Mouse (Mus musculus): Measurements from ENCODE around the gene Padi1.

Padi1 gene

DNA sequence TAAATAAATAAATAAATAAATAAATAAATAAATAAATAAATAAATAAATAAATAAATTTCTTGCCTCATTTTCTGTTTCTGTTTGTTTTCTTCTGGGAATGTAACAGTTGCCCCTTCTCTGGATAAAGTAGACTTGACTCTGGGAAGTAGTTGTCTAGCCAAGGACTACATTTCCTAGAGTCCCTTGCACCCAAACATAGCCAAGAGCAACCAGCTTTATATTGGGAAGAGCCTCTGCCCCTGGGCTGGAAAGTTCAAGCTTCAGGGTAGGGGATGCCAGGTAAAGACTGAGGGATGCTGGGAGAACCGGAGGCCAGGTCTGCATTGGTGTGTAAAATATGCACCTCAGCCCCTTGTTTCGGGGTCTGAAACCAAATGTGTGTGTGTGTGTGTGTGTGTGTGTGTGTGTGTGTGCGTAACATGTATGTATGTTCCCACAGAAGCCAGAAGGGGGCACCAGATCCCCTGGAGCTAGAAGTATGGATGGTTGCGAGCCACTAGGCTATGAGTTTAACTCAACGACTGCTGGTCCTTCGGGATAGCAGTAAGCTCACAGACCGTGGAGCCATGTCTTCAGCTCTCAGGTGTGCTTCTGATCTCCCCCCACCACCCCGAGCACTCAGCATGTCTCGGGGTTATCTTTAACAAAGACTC is 61.2 kb downstream of the Padi1 start:
- DNase-seq (ENCODE audit: low read depth, low spot score), result no peak

DNA sequence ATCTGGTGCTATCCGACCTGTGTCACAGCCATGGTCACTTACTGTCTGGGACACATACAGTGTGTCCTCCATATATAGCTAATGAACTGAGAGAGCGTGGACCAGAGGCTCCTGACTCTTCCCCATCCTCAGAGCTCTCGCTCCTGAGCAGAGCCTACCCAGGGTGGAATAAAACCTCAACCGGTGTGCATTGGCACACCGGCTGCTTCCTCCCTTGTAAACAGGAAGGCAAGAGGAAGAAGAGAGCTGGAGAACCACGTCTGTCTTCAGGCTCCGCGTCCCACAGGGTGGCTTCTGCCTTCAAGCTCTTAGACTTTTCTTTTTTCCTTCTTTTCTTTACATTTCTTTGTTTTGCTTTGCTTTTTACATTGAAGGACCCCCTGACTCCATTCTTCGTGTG is 62.8 kb downstream of the Padi1 start:
- DNase-seq (ENCODE audit: low read depth, low spot score), result no peak

DNA sequence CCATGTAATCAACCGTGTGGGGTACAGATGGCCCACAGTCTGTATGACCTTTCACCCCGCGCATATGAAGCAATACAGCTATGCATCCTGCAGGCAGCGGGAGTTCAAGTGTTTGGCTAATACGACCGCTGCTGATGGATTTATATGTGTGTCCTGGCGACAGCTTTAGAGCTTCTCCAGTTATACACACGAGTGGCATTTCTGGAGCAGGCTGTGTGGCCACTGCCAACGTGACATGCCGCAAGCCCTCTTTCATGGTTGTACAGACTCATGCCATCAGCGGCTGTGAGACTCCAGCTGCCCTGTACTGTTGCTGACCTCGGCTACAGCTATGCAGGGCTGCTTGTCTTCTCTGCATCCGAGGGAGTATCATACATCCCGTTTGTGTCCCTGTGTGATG is 65.1 kb downstream of the Padi1 start:
- no peak for DNase-seq (ENCODE audit: low read depth, low spot score)

DNA sequence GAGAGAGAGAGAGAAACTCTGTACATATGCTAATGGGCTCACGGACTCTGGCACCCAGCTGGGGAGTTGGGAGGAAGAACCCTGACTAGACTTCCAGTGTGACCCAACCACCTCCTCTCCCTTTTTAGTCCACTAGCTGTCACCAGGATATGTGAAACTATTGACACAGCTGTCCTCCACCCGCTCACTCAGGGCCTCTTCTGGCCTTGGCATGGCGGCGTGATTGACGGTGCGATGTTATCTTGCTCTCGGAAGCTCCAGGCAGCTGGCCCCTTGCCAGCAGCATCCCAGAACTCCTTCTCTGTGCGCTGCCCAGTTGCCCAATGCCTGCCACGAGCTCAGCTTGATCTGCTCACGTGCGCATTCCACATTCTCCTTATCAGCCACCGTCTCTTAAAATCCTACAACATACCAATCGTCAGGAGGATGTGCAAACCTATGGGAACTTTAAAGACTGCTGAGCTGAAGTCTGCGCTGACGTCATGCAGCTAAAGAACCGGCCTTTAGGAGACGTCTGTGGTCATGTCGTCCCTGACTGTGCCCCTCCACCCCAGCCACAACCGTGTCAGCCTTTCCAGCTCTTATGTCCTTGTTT is 65.7 kb downstream of the Padi1 start:
- no peak for DNase-seq (ENCODE audit: low read depth, low spot score)

DNA sequence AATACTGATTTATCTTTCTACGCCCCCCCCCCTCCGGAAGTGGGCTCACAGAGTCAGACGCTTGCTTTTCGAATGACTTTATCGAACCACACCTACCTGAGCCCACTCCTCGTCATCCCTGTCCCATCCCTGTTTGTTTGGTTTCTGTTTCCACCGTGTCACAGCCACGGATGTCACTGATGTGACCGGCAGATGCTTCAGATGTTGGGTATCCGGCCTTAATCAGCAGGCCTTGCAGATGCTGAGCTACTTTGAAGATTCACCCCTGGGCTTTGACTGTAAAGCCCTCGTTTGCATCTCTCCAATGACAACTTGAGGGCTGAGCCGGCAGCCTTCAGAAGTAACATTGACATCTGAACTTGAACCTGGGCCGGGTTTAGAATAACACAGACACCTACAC is 69.0 kb downstream of the Padi1 start:
- no peak for DNase-seq (ENCODE audit: low read depth, low spot score)

DNA sequence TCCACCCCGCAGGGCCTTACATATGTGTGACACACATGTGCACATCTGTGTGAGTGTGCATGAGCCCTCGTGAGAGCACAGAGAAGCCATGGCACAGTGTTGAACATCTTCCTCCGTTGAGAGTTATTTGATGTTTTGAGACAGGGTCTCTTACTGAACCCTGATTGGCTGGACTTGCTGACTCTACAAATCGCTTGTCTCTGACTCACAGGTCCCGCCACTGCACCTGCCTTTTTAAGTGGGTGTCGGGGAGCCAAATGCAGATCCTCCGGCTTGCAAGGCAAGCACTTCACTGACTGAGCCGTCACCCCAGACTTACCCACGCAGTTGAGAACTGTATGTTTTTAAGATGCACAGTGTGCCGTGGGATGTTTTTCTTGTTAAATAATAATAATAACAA is 69.7 kb downstream of the Padi1 start:
- DNase-seq (ENCODE audit: low read depth, low spot score), result no peak

DNA sequence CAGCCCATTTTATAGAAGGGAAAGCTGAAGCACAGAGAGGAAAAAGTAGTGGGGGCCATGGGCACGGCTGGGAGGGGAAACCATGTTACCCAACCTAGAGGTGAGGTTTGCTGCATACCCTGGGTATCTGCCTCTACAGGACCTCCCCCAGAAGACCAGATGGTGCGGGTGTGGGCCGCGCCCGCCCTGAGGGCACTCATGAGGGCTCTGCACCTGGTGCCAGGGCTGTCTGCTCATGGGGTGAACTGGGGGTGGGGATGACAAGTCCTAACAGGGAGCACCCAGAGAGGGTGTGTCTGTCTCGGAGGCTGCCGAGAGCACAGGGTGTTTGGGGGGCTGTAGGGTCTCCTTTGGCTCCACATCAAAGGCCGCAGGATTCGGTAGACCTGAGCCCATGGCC is 70.7 kb downstream of the Padi1 start:
- DNase-seq (ENCODE audit: low read depth, low spot score), result no peak

DNA sequence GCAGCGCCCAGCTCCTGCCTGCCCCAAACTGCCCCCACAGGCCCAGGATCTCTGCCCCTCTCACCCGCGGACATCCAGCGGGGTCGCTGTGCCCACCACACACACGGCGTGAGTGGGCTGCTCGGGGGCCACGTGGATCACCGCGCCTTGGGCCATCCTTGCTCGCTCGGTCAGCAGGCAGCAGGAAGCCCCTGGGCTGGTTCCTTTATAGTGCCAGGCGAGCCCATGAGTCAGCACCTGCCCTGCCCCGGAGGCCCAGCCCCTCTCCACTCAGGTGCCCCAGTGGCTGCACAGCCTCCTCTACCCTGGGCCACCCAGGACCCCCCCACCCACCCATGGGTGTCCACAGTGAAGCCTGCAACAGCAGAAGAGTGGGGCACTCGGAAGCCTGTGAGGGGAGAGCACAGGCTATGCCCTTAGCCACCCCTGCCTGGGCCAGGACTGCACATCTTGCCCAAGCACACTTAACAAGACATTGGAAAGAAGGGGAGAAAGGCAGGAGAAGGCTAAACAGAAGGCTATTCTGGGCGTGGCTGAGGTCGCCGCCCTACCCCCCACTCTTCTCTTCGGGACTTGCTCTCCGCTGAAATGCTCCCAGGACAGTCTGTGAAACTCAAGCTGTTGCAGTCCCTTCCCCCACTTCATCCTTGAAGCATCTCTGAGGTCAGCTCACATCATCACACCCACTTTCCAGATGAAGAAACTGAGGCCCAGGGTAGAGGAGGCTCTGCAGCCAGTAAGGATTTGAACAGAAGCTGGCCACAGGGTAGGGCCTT is 71.4 kb downstream of the Padi1 start, which contains the start of gene Padi4:
Gene Padi4, minus strand, starts transcription at position 212 of the 776 bp plus-strand sequence.
- DNase-seq (ENCODE audit: low read depth, low spot score), result no peak

DNA sequence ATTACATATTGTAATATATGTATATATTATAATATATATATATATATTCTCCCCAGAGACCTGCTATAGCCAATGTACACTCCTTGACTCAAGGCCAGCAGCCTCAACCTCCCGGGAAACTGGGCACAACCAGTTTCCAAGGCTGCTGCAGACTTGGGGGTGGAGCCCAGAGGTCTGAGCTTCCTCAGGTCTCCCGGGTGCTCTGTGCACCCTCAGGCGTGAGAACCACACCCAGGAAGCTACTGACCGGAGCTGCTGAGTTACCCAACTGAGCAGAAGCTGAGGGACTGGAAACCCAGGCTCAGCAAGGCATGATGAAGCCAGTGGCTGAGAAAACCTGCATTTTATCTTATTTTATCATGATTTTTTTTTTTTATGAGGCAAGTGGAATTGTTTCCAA is 74.5 kb downstream of the Padi1 start:
- DNase-seq (ENCODE audit: low read depth, low spot score), result no peak

DNA sequence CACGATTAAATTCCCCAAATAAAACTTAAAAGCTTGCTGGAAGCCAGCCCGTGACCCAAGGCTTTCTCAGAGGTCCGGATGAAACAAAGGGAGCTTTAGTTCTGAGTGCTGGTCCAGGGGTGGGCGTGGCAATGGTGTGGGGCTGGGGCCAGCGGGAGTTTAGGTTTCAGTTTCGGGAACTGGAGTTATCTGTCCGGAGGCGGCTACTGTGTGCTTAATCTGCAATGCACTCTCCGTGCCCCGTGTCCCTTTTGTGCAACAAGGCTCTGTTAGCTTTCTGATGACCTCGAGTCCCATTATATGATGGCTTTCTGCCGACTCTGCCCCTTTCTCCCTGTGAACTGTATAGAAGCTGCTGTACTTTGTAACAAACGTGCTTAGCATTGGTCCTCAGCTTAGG is 75.1 kb downstream of the Padi1 start:
- DNase-seq (ENCODE audit: low read depth, low spot score), result no peak

DNA sequence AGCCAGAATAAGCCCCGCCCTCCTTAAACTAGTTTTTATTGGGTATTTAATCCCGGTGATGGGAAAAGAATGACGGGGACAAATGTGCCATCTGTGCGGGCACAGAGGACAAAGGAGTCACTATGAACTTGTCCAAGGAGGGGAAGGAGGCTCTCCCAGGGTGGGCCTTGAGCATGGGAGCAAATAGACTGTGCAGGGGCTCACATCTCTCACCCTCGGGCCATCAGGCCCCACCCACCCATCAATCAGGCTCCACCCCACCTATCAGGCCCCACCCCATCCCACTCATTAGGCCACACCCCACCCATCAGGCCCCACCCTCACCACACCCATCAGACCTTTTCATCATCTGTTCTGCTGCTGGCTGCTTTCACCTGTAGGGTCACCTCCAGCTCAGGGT is 76.6 kb downstream of the Padi1 start:
- DNase-seq (ENCODE audit: low read depth, low spot score), result no peak

DNA sequence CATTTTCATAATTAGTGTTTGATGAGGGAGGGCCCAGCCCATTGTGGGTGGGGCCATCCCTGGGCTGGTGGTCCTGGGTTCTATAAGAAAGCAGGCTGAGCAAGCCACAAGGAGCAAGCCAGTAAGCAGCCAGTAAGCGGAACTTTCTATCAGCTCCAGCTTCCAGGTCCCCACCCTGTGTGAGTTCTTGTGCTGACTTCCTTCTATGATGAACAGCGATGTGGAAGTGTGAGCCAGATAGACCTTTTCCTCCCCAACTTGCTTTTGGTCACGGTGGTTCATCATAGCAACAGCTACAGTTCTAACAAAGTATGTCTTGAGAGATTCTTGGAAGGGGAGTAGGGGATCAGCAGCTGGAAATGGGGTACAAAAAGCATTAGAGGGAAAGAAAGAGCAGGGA is 79.6 kb downstream of the Padi1 start:
- DNase-seq (ENCODE audit: low read depth, low spot score), result no peak

DNA sequence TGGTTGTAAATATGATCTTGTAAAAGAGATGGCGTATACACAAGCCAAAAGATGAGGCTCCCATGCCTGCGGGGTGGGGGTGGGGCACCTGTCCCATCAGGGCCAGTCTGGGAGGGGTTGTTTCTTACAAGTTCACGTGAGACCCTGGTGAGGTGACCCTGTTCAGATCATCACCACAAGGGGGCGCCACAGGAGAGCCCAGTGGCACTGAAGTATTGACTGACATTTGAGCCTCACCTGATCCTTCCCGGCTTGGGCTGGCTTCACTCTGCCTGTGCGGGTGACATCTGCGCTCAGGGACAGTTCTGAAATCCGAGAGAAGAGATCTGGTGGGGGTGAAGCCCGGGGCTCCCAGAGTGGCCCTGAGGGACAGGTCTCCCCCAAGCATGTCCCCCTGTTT is 82.4 kb downstream of the Padi1 start:
- peak; percentile 62 for DNase-seq (ENCODE audit: low read depth, low spot score)
